Mouse (Mus musculus) spleen, adult 2 months (tissue): ENCODE measurements at regions not wholly inside any gene's neighbourhood (a gene's known extent, or its start where the extent isn't known, plus 50 kb on each side); places are given as distances from the start of the nearest gene placed in this dataset.

Experiments
- CTCF ChIP-seq: fragments of 200-500 bp; IDR thresholded peaks from 2 replicates; pipeline ENCODE4 v1.5.1; 2011; ENCODE audit warnings: mild to moderate bottlenecking, inconsistent platforms; ENCODE audit not compliant: insufficient read depth, insufficient read length, insufficient replicate concordance; ENCODE audit errors: extremely low read depth
- POLR2A ChIP-seq: fragments of 200-500 bp; IDR thresholded peaks from 2 replicates; pipeline ENCODE4 v1.6.1; 2011; ENCODE audit warnings: low read depth, low read length, inconsistent platforms

DNA sequence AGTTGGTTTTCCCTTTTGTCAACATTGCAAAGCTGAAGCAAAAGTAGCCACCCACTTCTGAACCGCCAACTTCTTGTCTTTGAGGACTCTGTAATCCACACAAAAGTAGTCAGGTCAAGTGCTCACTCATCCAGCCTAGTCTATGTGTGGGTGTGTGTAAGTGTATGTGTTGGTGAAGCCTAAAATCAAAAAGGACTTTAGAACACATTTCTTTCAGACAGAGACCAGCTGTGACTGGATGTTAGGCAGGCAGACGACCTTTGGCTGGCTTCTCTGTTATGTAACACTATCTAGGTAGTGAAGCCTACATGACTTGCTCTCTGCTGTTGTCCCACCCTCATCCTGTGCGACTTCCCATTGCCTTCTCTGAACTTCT, 67.3 kb upstream of the Sesn3 start:
- TF ChIP-seq POLR2A (no peak), CTCF (no peak)
